Mouse (Mus musculus) CH12.LX (cell line): Measurements from ENCODE around the gene Aqp5. TPM values are rescaled to one million over a fixed set of nuclear protein-coding genes. Genes with fewer than 3 reads are reported as not detected.

Experiments used
- DNase-seq: peaks from one replicate; pipeline ENCODE4 v3.0.0-alpha.2; 2013; ENCODE audit errors: extremely low read depth
- H3K27ac ChIP-seq: 2 replicates; pipeline ENCODE4 v1.5.1; 2012; ENCODE audit warnings: low read depth, mild to moderate bottlenecking, control low read depth, moderate library complexity; ENCODE audit not compliant: insufficient read depth
- H3K27me3 ChIP-seq: replicated peaks from 2 replicates; pipeline ENCODE3; 2012; ENCODE audit warnings: inconsistent platforms
- H3K36me3 ChIP-seq, 2 experiments: replicated peaks in 1 of 2; 2 replicates each; pipeline versions ENCODE3 to v1.6.1; 2012; ENCODE audit warnings: inconsistent platforms in 1 of 2, low read length in 1 of 2, mild to moderate bottlenecking in 1 of 2, mixed read lengths in 1 of 2, moderate library complexity in 1 of 2; ENCODE audit not compliant: control insufficient read depth in 1 of 2, insufficient read depth in 1 of 2
- H3K4me1 ChIP-seq, 2 experiments: 2 replicates each; pipeline ENCODE4 v1.6.1; 2012; ENCODE audit warnings: inconsistent platforms in 1 of 2, moderate library complexity in 1 of 2; ENCODE audit not compliant: insufficient read depth in 2 of 2, control insufficient read depth in 1 of 2
- H3K4me2 ChIP-seq: 2 replicates; pipeline ENCODE4 v1.6.1; 2012; ENCODE audit warnings: low read depth, mild to moderate bottlenecking, control low read depth; ENCODE audit not compliant: poor library complexity, insufficient read depth, severe bottlenecking
- H3K4me3 ChIP-seq, 3 experiments: fragments of 150-350 bp in 1 of 3; sonication (generic) in 1 of 3; replicated peaks in 1 of 3; 2 replicates each; pipeline versions ENCODE3 to v1.5.1; 2011 to 2012; ENCODE audit warnings: low read depth in 2 of 3, low read length in 2 of 3, mild to moderate bottlenecking in 2 of 3, moderate library complexity in 2 of 3, control low read depth in 1 of 3, improper control_type of control experiment in 1 of 3, inconsistent platforms in 1 of 3, mixed read lengths in 1 of 3; ENCODE audit not compliant: poor library complexity in 1 of 3
- H3K79me2 ChIP-seq: replicated peaks from 2 replicates; pipeline ENCODE4 v1.6.1; 2012; ENCODE audit warnings: mild to moderate bottlenecking, moderate library complexity; ENCODE audit not compliant: control insufficient read depth, poor library complexity, insufficient read depth, severe bottlenecking; ENCODE audit errors: extremely low read depth
- H3K9ac ChIP-seq: 2 replicates; pipeline ENCODE4 v1.6.1; 2012; ENCODE audit warnings: low read depth, mild to moderate bottlenecking, control low read depth, moderate library complexity; ENCODE audit not compliant: insufficient read depth
- H3K9me3 ChIP-seq: replicated peaks from 2 replicates; pipeline ENCODE3; 2012; ENCODE audit warnings: low read length, inconsistent platforms, mixed read lengths
- BHLHE40 ChIP-seq: IDR thresholded peaks from 2 replicates; pipeline ENCODE4 v1.6.1; 2011; ENCODE audit warnings: mild to moderate bottlenecking, low read depth, low read length, improper control_type of control experiment
- CHD1 ChIP-seq: IDR thresholded peaks from 2 replicates; pipeline ENCODE4 v1.6.1; 2012; ENCODE audit warnings: low read depth, low read length, improper control_type of control experiment, inconsistent platforms
- CHD2 ChIP-seq: IDR thresholded peaks from 2 replicates; pipeline ENCODE4 v1.6.1; 2011; ENCODE audit warnings: low read length, improper control_type of control experiment
- ELF1 ChIP-seq: IDR thresholded peaks from 2 replicates; pipeline ENCODE4 v1.6.1; 2014; ENCODE audit warnings: low read depth, mild to moderate bottlenecking, inconsistent platforms, low read length, improper control_type of control experiment
- EP300 ChIP-seq: IDR thresholded peaks from 2 replicates; pipeline ENCODE4 v1.6.1; 2011; ENCODE audit warnings: low read length, improper control_type of control experiment
- HCFC1 ChIP-seq: IDR thresholded peaks from 2 replicates; pipeline ENCODE4 v1.6.1; 2012; ENCODE audit warnings: low read depth, mild to moderate bottlenecking, inconsistent platforms, low read length, improper control_type of control experiment
- JUN ChIP-seq: IDR thresholded peaks from 2 replicates; pipeline ENCODE4 v1.6.1; 2011; ENCODE audit warnings: low read depth, mild to moderate bottlenecking, low read length, improper control_type of control experiment, moderate library complexity; ENCODE audit not compliant: insufficient read depth
- JUND ChIP-seq: conservative IDR thresholded peaks from 2 replicates; pipeline ENCODE4 v1.6.1; 2011; ENCODE audit warnings: low read depth, low read length, improper control_type of control experiment
- KAT2A ChIP-seq: IDR thresholded peaks from 2 replicates; pipeline ENCODE4 v1.6.1; 2012; ENCODE audit warnings: low read length, improper control_type of control experiment, inconsistent platforms; ENCODE audit not compliant: insufficient replicate concordance
- MAX ChIP-seq: IDR thresholded peaks from 2 replicates; pipeline ENCODE4 v1.6.1; 2011; ENCODE audit warnings: low read length, improper control_type of control experiment
- MAZ ChIP-seq: IDR thresholded peaks from 2 replicates; pipeline ENCODE4 v1.6.1; 2012; ENCODE audit warnings: low read depth, mild to moderate bottlenecking, inconsistent platforms, low read length, improper control_type of control experiment, moderate library complexity
- MXI1 ChIP-seq: IDR thresholded peaks from 2 replicates; pipeline ENCODE4 v1.6.1; 2011; ENCODE audit warnings: mild to moderate bottlenecking, low read depth, low read length, improper control_type of control experiment
- MYC ChIP-seq: IDR thresholded peaks from 2 replicates; pipeline ENCODE4 v1.6.1; 2011; ENCODE audit warnings: low read depth, mild to moderate bottlenecking, improper control_type of control experiment, low read length
- NELFE ChIP-seq: IDR thresholded peaks from 2 replicates; pipeline ENCODE4 v1.6.1; 2011; ENCODE audit warnings: low read depth, low read length, improper control_type of control experiment
- POLR2A ChIP-seq: IDR thresholded peaks from 2 replicates; pipeline ENCODE4 v1.6.1; 2011; ENCODE audit warnings: low read depth, mild to moderate bottlenecking, improper control_type of control experiment, low read length
- POLR2AphosphoS2 ChIP-seq: IDR thresholded peaks from 2 replicates; pipeline ENCODE4 v1.6.1; 2011; ENCODE audit warnings: low read depth, low read length, improper control_type of control experiment
- RCOR1 ChIP-seq: conservative IDR thresholded peaks from 2 replicates; pipeline ENCODE4 v1.6.1; 2012; ENCODE audit warnings: low read depth, mild to moderate bottlenecking, inconsistent platforms, low read length, improper control_type of control experiment
- SMC3 ChIP-seq: IDR thresholded peaks from 2 replicates; pipeline ENCODE4 v1.6.1; 2011; ENCODE audit warnings: low read depth, low read length, improper control_type of control experiment
- TBP ChIP-seq: conservative IDR thresholded peaks from 2 replicates; pipeline ENCODE4 v1.6.1; 2011; ENCODE audit warnings: low read depth, low read length, improper control_type of control experiment
- TCF12 ChIP-seq: IDR thresholded peaks from 2 replicates; pipeline ENCODE4 v1.6.1; 2014; ENCODE audit warnings: low read depth, mild to moderate bottlenecking, inconsistent platforms, low read length, improper control_type of control experiment
- UBTF ChIP-seq: IDR thresholded peaks from 2 replicates; pipeline ENCODE4 v1.6.1; 2012; ENCODE audit warnings: low read depth, mild to moderate bottlenecking, inconsistent platforms, low read length, improper control_type of control experiment, moderate library complexity
- USF2 ChIP-seq: conservative IDR thresholded peaks from 2 replicates; pipeline ENCODE4 v1.6.1; 2011; ENCODE audit warnings: low read depth, low read length, improper control_type of control experiment
- ZC3H11A ChIP-seq: IDR thresholded peaks from 2 replicates; pipeline ENCODE4 v1.6.1; 2012; ENCODE audit warnings: low read depth, mild to moderate bottlenecking, inconsistent platforms, low read length, improper control_type of control experiment
- ZKSCAN1 ChIP-seq: IDR thresholded peaks from 2 replicates; pipeline ENCODE4 v1.6.1; 2012; ENCODE audit warnings: low read depth, inconsistent platforms, low read length, improper control_type of control experiment, borderline replicate concordance
- ZNF384 ChIP-seq: IDR thresholded peaks from 2 replicates; pipeline ENCODE4 v1.6.1; 2012; ENCODE audit warnings: low read depth, low read length, improper control_type of control experiment, inconsistent platforms
- dilution Hi-C: fragments of 300-500 bp; cut with MboI; formaldehyde crosslinking; loops from 2 replicates; pipeline ENCODE4 v1.14.3; 2020; ENCODE audit warnings: low sequenced_read_pairs; ENCODE audit not compliant: extremely low pct_unique_long_range_greater_than_20kb, extremely low pct_ligation_motif_present
- in situ Hi-C: fragments of 300-500 bp; cut with MboI; formaldehyde crosslinking; loops from 3 replicates; pipeline ENCODE4 v1.14.3; 2019; ENCODE audit warnings: low sequenced_read_pairs, low pct_ligation_motif_present, low pct_unique_long_range_greater_than_20kb, mixed read lengths
- polyA plus RNA-seq: library from polyadenylated mRNA; unstranded; fragments of >175 nt; gene quantifications from 2 replicates; pipeline ENCODE4 v1.2.1, GENCODE M21; 2012; ENCODE audit warnings: low read depth; ENCODE audit not compliant: insufficient read length
- total RNA-seq, 2 experiments: library from RNA; depleted of rRNA; stranded (reverse); fragments of 300-350 nt in 1 of 2; fragments of >200 nt in 1 of 2; gene quantifications; 2 replicates each; pipeline ENCODE4 v1.2.3; 2012 to 2014

Aqp5 gene
- total and polyA plus RNA-seq, 3 experiments = not detected

GRCm38 (mm10) chr15:99619821-99620220 is 29.2 kb downstream of the Aqp5 start:
- dilution Hi-C loops (no loop called here), in situ Hi-C loops (no loop called here)
- no peak for DNase-seq
- no peak overlapping the region for H3K4me2 ChIP-seq
- H3K27ac ChIP-seq = no peak overlapping the region
- peaks cover 4 to 13% of the 10 kb centered on the region in 2 experiments for H3K4me1 ChIP-seq
- TF ChIP-seq USF2 (no peak), ZC3H11A (no peak), RCOR1 (no peak), ELF1 (no peak), ZNF384 (no peak), EP300 (no peak), ZKSCAN1 (no peak), POLR2A (no peak), CHD1 (no peak), MYC (no peak), JUN (no peak), MXI1 (no peak), TBP (no peak), HCFC1 (no peak), MAX (no peak), CHD2 (no peak), MAZ (no peak), SMC3 (no peak), TCF12 (no peak)
- H3K9me3 ChIP-seq = no peaks in the 10 kb centered on the region
- H3K79me2 ChIP-seq = no peaks in the 10 kb centered on the region
- H3K36me3 ChIP-seq = peaks cover 31 to 50% of the 10 kb centered on the region in 2 experiments
- H3K27me3 ChIP-seq = no peaks in the 10 kb centered on the region
- H3K4me3 ChIP-seq = no peak overlapping the region
- no peak overlapping the region for H3K9ac ChIP-seq

GRCm38 (mm10) chr15:99622063-99622462 is 31.5 kb downstream of the Aqp5 start:
- Histone ChIP-seq H3K36me3 (peaks cover 50 to 72% of the 10 kb centered on the region in 2 experiments), H3K4me3 (no peak overlapping the region), H3K9me3 (no peaks in the 10 kb centered on the region), H3K79me2 (no peaks in the 10 kb centered on the region), H3K27ac (no peak overlapping the region), H3K27me3 (no peaks in the 10 kb centered on the region), H3K9ac (no peak overlapping the region), H3K4me1 (peaks cover 4 to 13% of the 10 kb centered on the region in 2 experiments), H3K4me2 (no peak overlapping the region)
- dilution Hi-C loops = no loop called here
- in situ Hi-C loops = no loop called here
- TF ChIP-seq JUN = no peak
- TF ChIP-seq ELF1 = no peak
- no peak for TF ChIP-seq ZKSCAN1
- TF ChIP-seq KAT2A = no peak
- TF ChIP-seq UBTF = no peak
- TF ChIP-seq RCOR1 = no peak
- no peak for TF ChIP-seq SMC3
- no peak for TF ChIP-seq CHD2
- TF ChIP-seq NELFE = no peak
- no peak for TF ChIP-seq ZNF384
- no peak for TF ChIP-seq MYC
- no peak for TF ChIP-seq POLR2A
- no peak for TF ChIP-seq JUND
- TF ChIP-seq POLR2AphosphoS2 = no peak
- no peak for TF ChIP-seq HCFC1
- no peak for TF ChIP-seq BHLHE40
- TF ChIP-seq TCF12 = no peak
- no peak for DNase-seq
